Mouse (Mus musculus) gastrocnemius, adult 8-10 months (tissue): ENCODE results near the gene Scnn1g. TPM values are rescaled to one million over a fixed set of nuclear protein-coding genes. Genes with fewer than 3 reads are reported as not detected.

ENCODE experiments used
- DNase-seq, 2 experiments: peaks; one replicate each; pipeline ENCODE4 v3.0.0; 2022; ENCODE audit warnings: low spot score in 2 of 2
- total RNA-seq, 4 experiments: library from RNA; stranded (reverse); gene quantifications; 2 replicates each; pipeline ENCODE4 v1.2.4; 2022

The Scnn1g gene
- total RNA-seq, 4 experiments from 2014 or later, result not detected

DNA sequence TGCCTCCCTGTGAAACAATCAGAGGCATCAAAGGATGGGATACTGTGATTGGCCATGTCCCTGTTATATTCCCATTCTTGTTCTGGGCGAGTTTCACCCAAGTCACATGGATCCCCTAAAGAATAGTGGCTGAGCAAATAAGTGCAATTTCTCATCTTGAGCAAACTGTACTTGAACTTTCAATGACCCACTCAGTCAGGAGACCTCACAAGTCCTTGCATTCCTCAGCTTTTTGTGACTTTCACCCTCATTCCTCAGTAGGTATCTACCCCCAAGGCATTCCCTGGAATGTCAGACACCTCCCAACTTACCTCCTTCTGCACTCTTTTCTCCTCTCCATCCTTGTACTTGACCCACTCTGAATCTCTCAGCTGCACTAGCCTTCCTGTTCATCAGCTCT, 44.3 kb downstream of the Scnn1g start:
- no peak for DNase-seq

DNA sequence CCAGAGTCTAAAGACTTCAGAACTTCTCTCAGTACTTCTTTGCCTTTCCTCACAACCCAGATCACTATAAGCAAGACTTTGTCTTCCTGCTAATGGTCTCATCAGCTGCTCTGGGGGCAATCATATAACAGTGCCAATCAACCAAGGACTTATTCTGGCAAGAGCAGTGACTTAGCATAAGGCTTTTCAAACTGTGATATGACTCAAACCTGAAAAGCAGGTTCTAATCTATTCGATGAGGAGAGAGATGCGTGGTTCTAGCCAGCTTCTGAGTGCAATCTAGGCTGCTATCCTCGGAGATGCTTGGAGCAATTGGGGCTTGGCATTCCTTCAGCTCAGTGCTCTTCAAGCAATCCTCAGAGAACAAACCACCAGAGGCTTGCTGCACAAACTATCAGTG, 44.7 kb downstream of the Scnn1g start:
- no peak for DNase-seq

DNA sequence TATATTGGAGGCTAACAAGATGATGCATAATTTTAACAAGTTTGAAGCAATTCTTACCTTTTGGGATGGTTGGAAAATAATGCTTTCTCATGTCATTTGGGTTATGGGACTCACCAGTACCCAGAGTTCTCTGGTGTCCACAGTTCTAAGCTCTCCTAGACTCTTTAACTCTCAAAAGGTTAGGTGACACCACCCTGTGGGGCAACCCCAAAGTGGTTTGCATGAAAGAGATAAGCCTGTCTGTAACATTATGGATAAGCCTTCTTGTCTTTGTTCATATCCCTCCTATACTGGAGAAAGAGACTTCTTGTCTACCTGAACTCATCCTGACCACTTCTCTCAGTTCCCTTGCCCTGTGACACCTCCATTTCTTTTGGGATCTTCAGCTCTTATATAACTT, 45.1 kb downstream of the Scnn1g start:
- DNase-seq, result no peak

DNA sequence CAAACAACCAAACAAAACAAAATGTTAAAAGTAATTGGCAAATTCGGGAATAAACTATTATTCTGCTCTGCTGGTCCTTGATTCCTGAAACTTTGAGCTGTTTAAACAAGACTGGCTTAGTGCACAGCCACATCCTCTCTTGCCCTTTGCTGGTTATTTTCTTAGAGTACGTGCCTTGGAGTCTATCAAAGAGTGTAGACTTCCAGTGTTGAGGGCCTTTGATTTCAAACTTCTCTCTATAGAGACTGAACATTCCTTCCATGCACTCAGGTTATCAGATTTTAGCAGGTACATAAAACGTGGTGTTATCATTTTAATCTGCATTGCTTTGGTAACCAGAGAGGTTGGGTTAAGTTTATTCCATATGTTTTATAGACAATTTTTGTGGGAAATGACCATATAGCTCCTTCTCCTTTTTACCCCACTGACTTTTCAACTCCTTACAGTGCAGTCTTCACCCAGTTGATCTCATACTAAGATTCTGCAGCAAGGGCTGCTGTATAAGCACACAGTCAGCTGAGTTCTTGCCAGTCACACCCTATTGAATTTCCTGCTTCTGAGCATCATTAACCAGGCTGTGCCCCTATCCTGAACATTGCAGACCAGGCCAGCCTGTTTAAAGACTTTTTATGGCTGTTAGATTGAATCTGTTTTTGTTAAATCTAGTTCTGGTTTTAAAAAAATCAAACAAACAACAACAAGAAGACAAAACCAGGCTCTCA, 48.1 kb downstream of the Scnn1g start:
- no peak for DNase-seq

DNA sequence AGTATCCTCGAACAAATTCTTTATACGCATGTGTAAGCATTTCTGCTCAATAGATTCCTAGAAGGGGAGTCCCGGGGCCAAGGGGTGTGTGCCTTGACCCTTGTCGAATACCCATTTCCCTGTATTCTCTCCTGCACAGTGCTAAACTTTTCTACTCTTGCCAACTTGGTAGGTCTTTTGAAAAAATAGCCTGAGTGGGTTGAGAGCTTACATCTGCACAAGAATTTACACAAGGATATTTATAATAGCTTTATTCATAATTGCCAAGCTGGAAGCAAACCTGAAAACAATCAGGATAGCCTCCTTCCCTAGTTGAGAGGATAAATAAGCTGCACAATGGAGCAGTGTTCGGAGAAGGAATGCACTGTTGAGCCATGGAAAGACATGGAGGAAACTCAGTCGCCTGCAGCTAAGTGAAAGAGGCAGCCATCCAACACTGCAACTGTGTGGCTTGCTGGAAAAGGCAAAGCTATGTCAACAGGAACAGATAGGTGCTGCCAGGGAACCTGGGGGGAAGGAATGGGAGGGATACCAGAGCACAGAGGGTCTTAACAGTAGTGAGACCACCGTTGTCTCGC, 51.5 kb downstream of the Scnn1g start:
- no peak for DNase-seq

DNA sequence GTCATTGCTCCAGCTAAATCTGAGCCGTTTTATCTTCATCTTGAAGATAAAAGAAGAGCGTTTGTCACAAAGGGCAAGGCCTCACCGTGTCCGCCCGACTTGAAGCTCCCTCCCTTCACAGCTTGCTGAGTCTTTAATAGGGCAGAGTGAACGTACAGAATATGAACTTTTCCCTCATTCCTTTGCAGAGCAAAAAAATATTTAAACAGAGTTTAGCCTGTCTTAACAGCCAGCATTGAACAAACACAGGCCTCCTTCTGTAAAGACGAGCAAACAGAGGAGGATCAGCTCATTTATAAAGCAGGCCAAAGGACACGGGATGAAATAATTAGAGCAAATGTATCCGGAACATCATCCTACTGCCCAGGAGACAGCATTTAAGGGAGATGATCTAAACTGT, 63.5 kb downstream of the Scnn1g start:
- no peak for DNase-seq

DNA sequence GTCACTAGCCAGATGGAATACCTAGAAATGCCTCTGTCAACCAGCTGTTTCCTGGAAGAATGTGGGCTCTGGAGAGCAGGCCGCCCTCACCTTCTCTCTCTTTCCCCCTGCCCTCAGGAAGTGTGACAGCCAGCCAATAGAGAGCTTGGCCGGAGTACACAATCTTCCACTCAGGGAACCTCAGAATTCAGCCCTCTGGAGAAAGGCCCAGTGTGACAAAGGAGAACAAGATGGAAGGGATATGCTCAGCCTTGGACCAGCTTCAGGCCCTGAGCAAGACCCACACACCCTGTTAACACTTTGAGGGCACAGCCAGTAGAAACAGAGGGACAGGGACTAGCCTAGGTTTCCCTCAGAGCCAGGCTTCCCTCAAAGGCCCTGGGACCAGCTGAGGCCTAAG, 68.2 kb downstream of the Scnn1g start:
- DNase-seq, result no peak

DNA sequence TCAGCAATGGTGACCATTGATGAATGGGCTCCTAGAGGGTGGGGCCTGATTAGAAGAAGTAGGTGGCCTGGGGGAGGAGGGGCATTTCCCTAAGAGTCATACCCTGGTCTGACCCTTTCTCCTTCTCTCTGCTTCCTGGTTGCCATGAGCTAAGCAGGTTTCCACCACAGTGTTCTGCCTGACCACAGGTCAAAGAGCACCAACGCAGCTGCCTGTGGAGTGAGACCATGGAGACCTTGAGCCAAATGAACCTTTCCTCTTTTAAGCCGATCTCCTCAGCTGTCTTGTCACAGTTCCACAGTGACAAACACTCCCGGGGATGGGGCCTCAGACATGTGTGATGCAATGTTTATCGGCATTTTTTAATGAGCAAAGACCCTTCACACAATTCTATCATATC, 68.7 kb downstream of the Scnn1g start:
- DNase-seq, result no peak

DNA sequence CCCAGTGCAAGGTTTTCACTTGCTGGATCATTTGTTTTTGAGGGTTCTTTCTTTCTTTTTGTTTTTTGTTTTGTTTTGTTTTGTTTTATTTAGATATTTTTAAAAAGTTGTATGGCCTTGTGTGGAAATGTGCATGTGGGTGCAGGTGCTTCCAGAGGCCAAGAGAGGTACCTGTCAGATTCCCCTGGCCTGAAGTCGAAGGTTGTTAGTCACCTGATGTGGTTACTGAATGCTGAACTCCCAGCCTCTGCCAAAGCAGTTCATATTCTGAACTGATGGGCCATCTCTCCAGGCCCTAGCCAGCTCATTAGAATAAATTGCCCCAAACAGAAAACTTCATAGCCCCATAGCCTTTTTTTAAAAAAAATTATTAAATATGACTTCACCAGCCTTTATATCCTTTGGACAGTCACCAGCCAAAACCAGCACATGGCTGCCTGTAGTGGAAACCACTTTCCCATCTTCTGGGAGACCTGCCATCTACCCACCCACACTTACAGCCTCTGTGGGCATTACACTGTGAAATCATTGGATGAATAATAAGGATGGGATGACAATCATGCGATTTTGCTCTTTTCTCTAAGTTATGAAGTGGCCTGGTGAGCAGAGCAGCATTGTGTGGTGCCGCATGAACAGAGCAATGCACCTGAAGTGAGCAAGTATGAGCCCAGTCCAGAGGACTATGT, 71.7 kb downstream of the Scnn1g start:
- DNase-seq, result no peak

DNA sequence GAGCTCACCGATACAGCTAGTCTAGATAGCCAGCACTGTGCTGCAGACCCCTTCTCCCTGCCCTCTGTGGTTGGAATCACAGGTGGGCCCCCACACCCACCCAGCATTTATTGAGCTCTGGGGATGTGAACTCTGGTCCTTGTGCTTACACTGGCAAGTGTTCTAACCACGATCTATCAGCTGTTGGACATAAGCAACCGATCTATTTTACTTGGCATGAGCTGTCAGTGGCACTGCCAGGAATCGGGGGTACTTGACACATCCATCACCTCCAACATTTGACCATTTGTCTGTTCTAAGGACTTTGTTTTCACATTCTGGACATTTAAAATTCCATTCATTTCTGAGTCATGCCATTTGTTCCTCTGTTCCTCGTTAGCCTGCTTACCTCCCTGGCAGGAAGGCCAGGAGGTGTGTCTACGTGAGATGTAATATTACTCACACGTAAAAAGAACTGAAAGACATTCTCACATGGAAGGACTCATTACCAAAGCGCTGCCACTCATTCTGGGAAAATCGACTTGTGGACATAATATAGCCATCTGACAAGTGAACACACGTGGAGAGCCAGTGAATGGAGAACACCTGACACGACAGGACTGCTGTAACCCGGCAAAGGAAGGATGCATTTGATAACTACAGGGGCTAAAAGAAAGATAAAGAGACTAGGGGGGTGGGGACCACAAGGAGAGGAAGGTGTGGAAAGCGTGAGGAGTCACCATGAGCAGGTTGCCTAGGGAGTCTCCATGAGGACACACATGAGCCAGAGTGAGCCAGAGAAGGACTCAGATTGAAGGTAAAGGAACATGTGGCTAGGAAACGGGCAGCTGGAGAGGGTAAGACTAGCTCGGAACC, 73.7 kb downstream of the Scnn1g start:
- no peak for DNase-seq

Other genes with a start within 250 kb of the Scnn1g start
- 1 to 10 TPM; 5.8 to 7.8 (median 6.3) TPM for gene Usp31, start 27.2 kb upstream of the Scnn1g start, total RNA-seq
- gene Scnn1b, start 130.6 kb downstream of the Scnn1g start, total RNA-seq, result under 1 TPM in 1 of 4 experiments, not detected in 3; 0.29 TPM
- 10 to 100 TPM; 11.1 to 11.9 (median 11.6) TPM for gene Cog7, start 247.2 kb downstream of the Scnn1g start, total RNA-seq